ENCODE assay signal across 11 mouse cellular contexts in the genomic region with DNA sequence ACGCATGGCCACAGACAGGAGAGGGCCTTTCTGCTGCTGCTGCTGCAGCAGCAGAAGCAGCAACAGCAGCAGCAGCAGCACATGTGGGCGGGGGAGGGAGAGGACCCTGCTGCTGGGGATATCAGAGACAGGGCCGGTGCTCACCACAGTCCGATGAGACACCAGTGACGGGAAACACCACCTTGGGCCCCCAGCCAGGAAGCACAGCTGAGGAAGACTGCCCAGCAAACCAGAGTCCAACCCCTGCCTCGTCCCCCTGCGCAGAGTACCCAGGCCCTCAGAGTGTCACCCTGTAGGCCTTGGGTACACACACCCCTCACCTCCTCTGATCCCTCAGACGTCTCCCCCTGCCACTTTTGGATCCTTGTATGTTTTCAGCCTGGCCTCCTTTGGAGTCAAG. TPM values are rescaled to one million over a fixed set of nuclear protein-coding genes. Genes with fewer than 3 reads are reported as not detected.
"Had no signal": no experiment of that assay in that cellular context is flagged by ENCODE, and none has a peak within 500 bp of the region (broad histone marks: within the 10 kb centered on the region; RNA-seq: fewer than 3 reads in every experiment).

No protein-coding gene starts in this region.

- H3K36me3 ChIP-seq: limb, embryonic 13.5 days; midbrain, embryonic 13.5 days had no signal

- ATAC-seq: midbrain, embryonic 13.5 days had no signal

- H3K27ac ChIP-seq: left cerebral cortex, adult 2 months; limb, embryonic 13.5 days; liver, embryonic 14.5 days; midbrain, embryonic 13.5 days; stomach, postnatal 0 days had no signal

- H3K4me2 ChIP-seq: limb, embryonic 13.5 days; midbrain, embryonic 13.5 days had no signal

- H3K4me3 ChIP-seq: left cerebral cortex, adult 2 months; limb, embryonic 13.5 days; midbrain, embryonic 13.5 days; myocyte had no signal

- DNase-seq: kidney, adult 8-10 months; kidney, postnatal 25 days; lung, adult 18-20 months; thymus, postnatal 36 days had no signal

- H3K9me3 ChIP-seq: limb, embryonic 13.5 days; midbrain, embryonic 13.5 days had no signal

- H3K27me3 ChIP-seq: midbrain, embryonic 13.5 days had no signal

- H3K9ac ChIP-seq: limb, embryonic 13.5 days; liver, embryonic 14.5 days; midbrain, embryonic 13.5 days had no signal

RNA-seq across cellular contexts. Expression of a gene that starts 35.3 kb away (rescaled TPM):
- polyA plus RNA-seq: liver, adult 2 months; myocyte had no signal
